Mouse (Mus musculus) forebrain, embryonic 13.5 days (tissue): ENCODE results near the gene Tcp11l2. TPM values are rescaled to one million over a fixed set of nuclear protein-coding genes. Genes with fewer than 3 reads are reported as not detected.

Experiments
- ATAC-seq: fragments of 200-750 bp; cut with Nextera tagmentation; 2 replicates; pipeline ENCODE4 v1.8.0; 2017
- H3K27ac ChIP-seq: fragments of 300-500 bp; sonication (generic); 2 replicates; pipeline ENCODE4 v1.5.1; 2015; ENCODE audit warnings: inconsistent platforms, mild to moderate bottlenecking, moderate library complexity
- H3K27me3 ChIP-seq: fragments of 300-500 bp; sonication (generic); 2 replicates; pipeline ENCODE4 v1.6.1; 2015; ENCODE audit warnings: mild to moderate bottlenecking, inconsistent platforms
- H3K36me3 ChIP-seq: fragments of 300-500 bp; sonication (generic); 2 replicates; pipeline ENCODE4 v1.6.1; 2015; ENCODE audit warnings: mild to moderate bottlenecking, inconsistent platforms; ENCODE audit not compliant: poor library complexity, severe bottlenecking
- H3K4me1 ChIP-seq: fragments of 300-500 bp; sonication (generic); 2 replicates; pipeline ENCODE4 v1.6.1; 2015; ENCODE audit warnings: inconsistent platforms
- H3K4me2 ChIP-seq: fragments of 300-500 bp; sonication (generic); 2 replicates; pipeline ENCODE4 v1.6.1; 2015; ENCODE audit warnings: inconsistent platforms, mild to moderate bottlenecking, moderate library complexity
- H3K4me3 ChIP-seq: fragments of 300-500 bp; sonication (generic); 2 replicates; pipeline ENCODE4 v1.5.1; 2015; ENCODE audit warnings: mild to moderate bottlenecking, inconsistent platforms
- H3K9ac ChIP-seq: fragments of 300-500 bp; sonication (generic); 2 replicates; pipeline ENCODE4 v1.6.1; 2015; ENCODE audit warnings: mild to moderate bottlenecking, inconsistent platforms
- H3K9me3 ChIP-seq: fragments of 300-500 bp; sonication (generic); replicated peaks from 2 replicates; pipeline ENCODE4 v1.6.1; 2016; ENCODE audit warnings: inconsistent platforms
- WGBS: fragments of 180-500 bp; shearing (Covaris S2); methylation state at CpG from one replicate; pipeline ENCODE4 v1.1.7; 2015; 5-methylcytosine and 5-hydroxymethylcytosine counted together
- polyA plus RNA-seq: library from polyadenylated mRNA; unstranded; fragments of >200 nt; fragmentation: Nextera tagmentation; extraction: Ambion mirVana; gene quantifications from 2 replicates; pipeline ENCODE4 v1.2.1, GENCODE M21; 2015

Tcp11l2 gene
- polyA plus RNA-seq = 14.0 and 16.7 TPM in 2 replicates

GRCm38 (mm10) chr10:84576395-84577070 is at the start of gene Tcp11l2:
Tcp11l2 (plus strand) TSS chr10:84576626.
- Histone ChIP-seq H3K9me3 (no peaks in the 10 kb centered on the region), H3K36me3 (no peaks in the 10 kb centered on the region), H3K4me1 (peaks cover 12% of the 10 kb centered on the region), H3K9ac (peak within 1 kb of the TSS; percentile 70), H3K4me3 (peak within 1 kb of the TSS; percentile 73), H3K4me2 (peak within 1 kb of the TSS; percentile 88), H3K27ac (no peak within 1 kb of the TSS), H3K27me3 (peaks cover 30% of the 10 kb centered on the region)
- ATAC-seq = peak; percentile 99
- under 1% methylated on average over 46 of the region's 46 CpGs for WGBS

- peaks cover 47% of the 10 kb centered on the region for H3K36me3 ChIP-seq
- H3K4me2 ChIP-seq = no peak overlapping the region
- no peak overlapping the region for H3K4me3 ChIP-seq
- no peak overlapping the region for H3K9ac ChIP-seq
- H3K4me1 ChIP-seq = peaks cover 25% of the 10 kb centered on the region
- H3K27me3 ChIP-seq = no peaks in the 10 kb centered on the region
- H3K27ac ChIP-seq = no peak overlapping the region
- H3K9me3 ChIP-seq = no peaks in the 10 kb centered on the region
- no peak for ATAC-seq
- WGBS = 81% methylated on average over 5 of the region's 5 CpGs
Observed at GRCm38 (mm10) chr10:84527070-84527469, 49.4 kb upstream of the Tcp11l2 start.

- Histone ChIP-seq H3K9ac (no peak overlapping the region), H3K27ac (no peak overlapping the region), H3K9me3 (no peaks in the 10 kb centered on the region), H3K4me3 (no peak overlapping the region), H3K4me2 (no peak overlapping the region), H3K27me3 (no peaks in the 10 kb centered on the region), H3K36me3 (peaks cover 47% of the 10 kb centered on the region), H3K4me1 (peaks cover 30% of the 10 kb centered on the region)
- no peak for ATAC-seq
- WGBS = 80% methylated on average over 12 of the region's 12 CpGs
Observed at GRCm38 (mm10) chr10:84527631-84528030, 48.8 kb upstream of the Tcp11l2 start.

- ATAC-seq = no peak
- WGBS = 92% methylated on average over 8 of the region's 8 CpGs
- no peak overlapping the region for H3K27ac ChIP-seq
- peak overlapping the region; percentile 77 for H3K4me2 ChIP-seq
- H3K27me3 ChIP-seq = no peaks in the 10 kb centered on the region
- H3K9ac ChIP-seq = no peak overlapping the region
- no peaks in the 10 kb centered on the region for H3K9me3 ChIP-seq
- H3K4me1 ChIP-seq = peaks cover 40% of the 10 kb centered on the region
- 0 out of 2 replicates have a peak overlapping the region, but pooled peaks have one; percentile 12 for H3K4me3 ChIP-seq
- H3K36me3 ChIP-seq = peaks cover 36% of the 10 kb centered on the region
Observed at GRCm38 (mm10) chr10:84530388-84530787, 46.0 kb upstream of the Tcp11l2 start.

- H3K27ac ChIP-seq = peak overlapping the region; percentile 79
- H3K4me3 ChIP-seq = peak overlapping the region; percentile 85
- ATAC-seq = no peak
- peak overlapping the region; percentile 77 for H3K4me2 ChIP-seq
- peaks cover 28% of the 10 kb centered on the region for H3K36me3 ChIP-seq
- WGBS = 74% methylated on average over 4 of the region's 4 CpGs
- no peaks in the 10 kb centered on the region for H3K9me3 ChIP-seq
- H3K27me3 ChIP-seq = no peaks in the 10 kb centered on the region
- H3K9ac ChIP-seq = peak overlapping the region; percentile 43; the same call in 1 of the 2 replicates
- H3K4me1 ChIP-seq = peaks cover 40% of the 10 kb centered on the region
Observed at GRCm38 (mm10) chr10:84531576-84531975, 44.9 kb upstream of the Tcp11l2 start.

GRCm38 (mm10) chr10:84532191-84532889 is 44.1 kb upstream of the Tcp11l2 start:
- H3K36me3 ChIP-seq = peaks cover 21% of the 10 kb centered on the region
- no peaks in the 10 kb centered on the region for H3K9me3 ChIP-seq
- H3K27me3 ChIP-seq = no peaks in the 10 kb centered on the region
- peak overlapping the region; percentile 85 for H3K4me3 ChIP-seq
- WGBS = 76% methylated on average over 16 of the region's 16 CpGs
- peaks cover 40% of the 10 kb centered on the region for H3K4me1 ChIP-seq
- peak overlapping the region; percentile 77 for H3K4me2 ChIP-seq
- peak overlapping the region; percentile 79 for H3K27ac ChIP-seq
- peak overlapping the region; percentile 95 for H3K9ac ChIP-seq
- ATAC-seq = no peak

GRCm38 (mm10) chr10:84532911-84533882 is 43.2 kb upstream of the Tcp11l2 start:
- Histone ChIP-seq H3K9me3 (no peaks in the 10 kb centered on the region), H3K27ac (peak overlapping the region; percentile 79), H3K4me1 (peaks cover 40% of the 10 kb centered on the region), H3K4me3 (peak overlapping the region; percentile 85), H3K36me3 (peaks cover 13% of the 10 kb centered on the region), H3K27me3 (no peaks in the 10 kb centered on the region), H3K9ac (peak overlapping the region; percentile 95), H3K4me2 (peak overlapping the region; percentile 77)
- under 1% methylated on average over 52 of the region's 72 CpGs for WGBS
- ATAC-seq = peak; percentile 61

- under 1% methylated on average over 34 of the region's 64 CpGs for WGBS
- peak; percentile 91 for ATAC-seq
- no peaks in the 10 kb centered on the region for H3K9me3 ChIP-seq
Observed at GRCm38 (mm10) chr10:84533912-84534671, 42.3 kb upstream of the Tcp11l2 start, which contains the start of gene Ckap4. Ckap4 (minus strand) TSS chr10:84534062.

GRCm38 (mm10) chr10:84535458-84535857 is 41.0 kb upstream of the Tcp11l2 start:
- no peaks in the 10 kb centered on the region for H3K9me3 ChIP-seq
- H3K27me3 ChIP-seq = no peaks in the 10 kb centered on the region
- no peak overlapping the region for H3K4me3 ChIP-seq
- H3K36me3 ChIP-seq = no peaks in the 10 kb centered on the region
- no peak overlapping the region for H3K4me2 ChIP-seq
- WGBS = 68% methylated on average over 5 of the region's 5 CpGs
- no peak overlapping the region for H3K9ac ChIP-seq
- ATAC-seq = no peak
- H3K27ac ChIP-seq = no peak overlapping the region
- peaks cover 31% of the 10 kb centered on the region for H3K4me1 ChIP-seq

More at GRCm38 (mm10) chr10:84533912-84534671, 42.3 kb upstream of the Tcp11l2 start, which contains the start of gene Ckap4:
- Histone ChIP-seq H3K36me3 (peaks cover 4% of the 10 kb centered on the region; the same call in 1 of the 2 replicates), H3K4me2 (peak within 1 kb of the TSS; percentile 77), H3K27ac (peak within 1 kb of the TSS; percentile 79), H3K4me3 (peak within 1 kb of the TSS; percentile 85), H3K9ac (peak within 1 kb of the TSS; percentile 95), H3K27me3 (no peaks in the 10 kb centered on the region), H3K4me1 (peaks cover 40% of the 10 kb centered on the region)

GRCm38 (mm10) chr10:84535859-84536258 is 40.6 kb upstream of the Tcp11l2 start:
- Histone ChIP-seq H3K9me3 (no peaks in the 10 kb centered on the region), H3K4me3 (no peak overlapping the region), H3K4me1 (peaks cover 27% of the 10 kb centered on the region), H3K4me2 (no peak overlapping the region), H3K27me3 (no peaks in the 10 kb centered on the region), H3K9ac (no peak overlapping the region), H3K27ac (no peak overlapping the region), H3K36me3 (no peaks in the 10 kb centered on the region)
- WGBS = 59% methylated on average over 4 of the region's 4 CpGs
- no peak for ATAC-seq

- Histone ChIP-seq H3K36me3 (no peaks in the 10 kb centered on the region), H3K4me2 (no peak overlapping the region), H3K4me3 (no peak overlapping the region), H3K27ac (no peak overlapping the region), H3K27me3 (no peaks in the 10 kb centered on the region), H3K9me3 (no peaks in the 10 kb centered on the region), H3K9ac (no peak overlapping the region), H3K4me1 (no peaks in the 10 kb centered on the region)
- 93% methylated on average over 6 of the region's 6 CpGs for WGBS
- ATAC-seq = no peak
Observed at GRCm38 (mm10) chr10:84539651-84540050, 36.8 kb upstream of the Tcp11l2 start.
